Mouse (Mus musculus): ENCODE measurements at regions not wholly inside any gene's neighbourhood (a gene's known extent, or its start where the extent isn't known, plus 50 kb on each side); places are given as distances from the start of the nearest gene placed in this dataset.

GRCm38 (mm10) chr11:6785471-6785870, 52.0 kb downstream of the Gm11983 start:
- no peaks in the 10 kb centered on the region for H3K36me3 ChIP-seq (ENCODE audit: insufficient read depth)
- no peaks in the 10 kb centered on the region for H3K4me1 ChIP-seq (ENCODE audit: insufficient read depth)
- no peaks in the 10 kb centered on the region for H3K27me3 ChIP-seq (ENCODE audit: insufficient read depth, low read length)
- no peak overlapping the region for H3K4me2 ChIP-seq
- ATAC-seq (ENCODE audit: insufficient read depth) (no peak), DNase-seq (no peak)
- H3K9me3 ChIP-seq (ENCODE audit: low read depth, low read length), result no peaks in the 10 kb centered on the region
- WGBS, result 91% methylated on average over 1 of the region's 1 CpGs
- no peak overlapping the region for H3K9ac ChIP-seq
- no peak for TF ChIP-seq CTCF (IDR thresholded peaks at IDR 0.05; ENCODE audit: low read depth)
- no peak overlapping the region for H3K27ac ChIP-seq (ENCODE audit: low read depth)
- H3K4me3 ChIP-seq (ENCODE audit: low read depth, low read length), result no peak overlapping the region

DNA sequence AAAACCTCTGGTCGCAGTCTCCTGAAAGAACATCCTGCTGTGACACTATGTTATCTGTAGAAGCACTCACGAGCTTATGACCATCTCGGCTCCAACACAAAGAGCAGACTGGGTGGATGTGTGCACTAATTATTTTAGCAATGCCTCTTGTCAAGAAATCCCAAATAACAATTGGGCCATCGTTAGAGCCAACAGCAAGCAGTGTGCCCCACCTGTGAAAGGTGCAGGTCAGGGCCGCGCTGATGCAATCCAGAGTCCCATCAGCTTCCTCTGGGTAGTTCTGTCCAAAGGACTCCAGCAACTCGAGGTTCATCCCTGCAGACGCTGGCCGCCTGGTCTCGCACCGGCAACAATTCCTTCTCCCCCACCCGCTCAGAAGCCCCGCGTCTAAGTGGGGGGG, 54.6 kb downstream of the Gm11983 start:
- Histone ChIP-seq H3K4me1 (ENCODE audit: insufficient read depth) (no peaks in the 10 kb centered on the region), H3K4me3 (ENCODE audit: low read depth, low read length) (no peak overlapping the region), H3K27me3 (ENCODE audit: insufficient read depth, low read length) (no peaks in the 10 kb centered on the region), H3K36me3 (ENCODE audit: insufficient read depth) (no peaks in the 10 kb centered on the region), H3K9me3 (ENCODE audit: low read depth, low read length) (no peaks in the 10 kb centered on the region), H3K9ac (no peak overlapping the region), H3K4me2 (no peak overlapping the region), H3K27ac (ENCODE audit: low read depth) (no peak overlapping the region)
- no peak for ATAC-seq (ENCODE audit: insufficient read depth)
- DNase-seq, result no peak
- TF ChIP-seq CTCF (IDR thresholded peaks at IDR 0.05; ENCODE audit: low read depth), result no peak
- 90% methylated on average over 14 of the region's 14 CpGs for WGBS

DNA sequence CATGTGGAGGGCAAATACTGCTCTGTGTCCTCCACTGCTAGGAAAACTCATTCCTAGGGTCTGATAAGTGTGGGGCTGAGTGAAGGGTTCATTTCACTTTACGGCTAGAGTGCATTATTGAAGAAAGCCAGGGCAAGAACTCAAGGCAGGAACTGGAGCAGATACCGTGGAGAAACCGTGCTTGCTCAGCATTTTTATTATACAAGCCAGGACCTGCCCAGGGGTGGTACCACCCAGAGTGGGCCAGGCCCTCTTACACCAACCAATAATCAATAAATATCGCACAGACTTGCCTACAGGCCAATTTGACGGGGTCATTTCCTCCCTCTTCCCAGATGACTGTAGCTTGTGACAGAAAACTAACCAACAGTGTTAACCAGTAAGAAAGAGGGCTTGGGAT, 57.7 kb downstream of the Gm11983 start:
- Histone ChIP-seq H3K36me3 (ENCODE audit: insufficient read depth) (no peaks in the 10 kb centered on the region), H3K4me3 (ENCODE audit: low read depth, low read length) (no peak overlapping the region), H3K9me3 (ENCODE audit: low read depth, low read length) (no peaks in the 10 kb centered on the region), H3K4me1 (ENCODE audit: insufficient read depth) (no peaks in the 10 kb centered on the region), H3K9ac (no peak overlapping the region), H3K27ac (ENCODE audit: low read depth) (no peak overlapping the region), H3K4me2 (no peak overlapping the region), H3K27me3 (ENCODE audit: insufficient read depth, low read length) (no peaks in the 10 kb centered on the region)
- TF ChIP-seq CTCF (IDR thresholded peaks at IDR 0.05; ENCODE audit: low read depth), result no peak
- ATAC-seq (ENCODE audit: insufficient read depth) (no peak), DNase-seq (no peak)
- WGBS, result 59% methylated on average over 5 of the region's 5 CpGs

GRCm38 (mm10) chr11:6778596-6779360, 58.7 kb downstream of the Gm11983 start:
- no peak overlapping the region for H3K4me3 ChIP-seq (ENCODE audit: low read depth, low read length)
- H3K27me3 ChIP-seq (ENCODE audit: insufficient read depth, low read length), result no peaks in the 10 kb centered on the region
- 56% methylated on average over 10 of the region's 10 CpGs for WGBS
- no peak overlapping the region for H3K4me2 ChIP-seq
- DNase-seq (no peak), ATAC-seq (ENCODE audit: insufficient read depth) (no peak)
- H3K27ac ChIP-seq (ENCODE audit: low read depth), result no peak overlapping the region
- no peak overlapping the region for H3K9ac ChIP-seq
- no peaks in the 10 kb centered on the region for H3K4me1 ChIP-seq (ENCODE audit: insufficient read depth)
- H3K36me3 ChIP-seq (ENCODE audit: insufficient read depth), result no peaks in the 10 kb centered on the region
- H3K9me3 ChIP-seq (ENCODE audit: low read depth, low read length), result no peaks in the 10 kb centered on the region
- TF ChIP-seq CTCF (IDR thresholded peaks at IDR 0.05; ENCODE audit: low read depth), result no peak

DNA sequence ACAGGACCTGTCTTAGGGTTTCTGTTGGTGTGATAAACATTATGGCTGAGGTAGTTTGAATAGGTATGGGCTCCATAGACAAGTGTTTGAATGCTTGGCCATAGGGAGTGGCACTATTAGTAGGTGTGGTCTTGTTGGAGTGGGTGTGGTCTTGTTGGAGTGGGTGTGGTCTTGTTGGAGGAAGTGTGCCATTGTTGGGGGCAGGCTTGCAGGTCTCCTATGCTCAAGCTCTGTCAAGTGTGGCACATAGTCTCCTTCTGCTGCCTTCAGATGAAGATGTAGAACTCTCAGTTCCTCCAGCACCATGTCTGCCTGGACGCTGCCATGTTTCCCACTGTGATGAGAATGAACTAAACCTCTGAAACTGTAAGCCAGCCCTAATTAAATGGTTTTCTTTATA, 59.9 kb downstream of the Gm11983 start:
- H3K27me3 ChIP-seq (ENCODE audit: insufficient read depth, low read length), result no peaks in the 10 kb centered on the region
- H3K36me3 ChIP-seq (ENCODE audit: insufficient read depth), result no peaks in the 10 kb centered on the region
- no peak for TF ChIP-seq CTCF (IDR thresholded peaks at IDR 0.05; ENCODE audit: low read depth)
- ATAC-seq (ENCODE audit: insufficient read depth) (no peak), DNase-seq (no peak)
- no peak overlapping the region for H3K4me2 ChIP-seq
- WGBS, result 81% methylated on average over 1 of the region's 1 CpGs
- H3K9me3 ChIP-seq (ENCODE audit: low read depth, low read length), result no peaks in the 10 kb centered on the region
- H3K4me1 ChIP-seq (ENCODE audit: insufficient read depth), result no peaks in the 10 kb centered on the region; the same call in 1 of the 2 replicates
- no peak overlapping the region for H3K4me3 ChIP-seq (ENCODE audit: low read depth, low read length)
- no peak overlapping the region for H3K27ac ChIP-seq (ENCODE audit: low read depth)
- H3K9ac ChIP-seq, result no peak overlapping the region

- Histone ChIP-seq H3K4me1 (ENCODE audit: insufficient read depth) (no peaks in the 10 kb centered on the region; the same call in 1 of the 2 replicates), H3K4me2 (no peak overlapping the region), H3K9ac (no peak overlapping the region), H3K9me3 (ENCODE audit: low read depth, low read length) (no peaks in the 10 kb centered on the region), H3K36me3 (ENCODE audit: insufficient read depth) (no peaks in the 10 kb centered on the region), H3K27me3 (ENCODE audit: insufficient read depth, low read length) (no peaks in the 10 kb centered on the region), H3K27ac (ENCODE audit: low read depth) (no peak overlapping the region), H3K4me3 (ENCODE audit: low read depth, low read length) (no peak overlapping the region)
- WGBS, result 43% methylated on average over 4 of the region's 4 CpGs
- no peak for ATAC-seq (ENCODE audit: insufficient read depth)
- no peak for DNase-seq
- TF ChIP-seq CTCF (IDR thresholded peaks at IDR 0.05; ENCODE audit: low read depth), result no peak
Measured at GRCm38 (mm10) chr11:6774656-6775055, 62.8 kb downstream of the Gm11983 start.

DNA sequence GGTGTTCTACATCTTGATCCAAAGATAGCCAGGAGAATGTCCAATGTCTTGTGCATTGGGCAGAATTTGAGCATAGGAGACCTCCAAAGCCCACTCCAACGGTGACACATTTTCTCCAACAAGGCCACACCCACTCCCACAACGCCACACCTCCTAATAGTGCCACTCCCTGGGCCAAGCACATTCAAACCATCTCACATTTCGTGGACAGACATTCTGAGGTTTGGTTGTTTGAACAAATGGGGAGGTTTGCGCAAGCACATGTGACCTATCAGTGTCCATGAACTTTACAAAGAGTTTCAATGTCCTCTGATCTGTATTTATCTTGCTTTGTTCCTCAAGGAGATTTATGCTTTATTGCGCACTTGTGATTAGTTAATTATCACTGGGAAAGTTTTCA, 63.5 kb downstream of the Gm11983 start:
- H3K9me3 ChIP-seq (ENCODE audit: low read depth, low read length), result no peaks in the 10 kb centered on the region
- ATAC-seq (ENCODE audit: insufficient read depth), result no peak
- 70% methylated on average over 5 of the region's 5 CpGs for WGBS
- H3K4me2 ChIP-seq, result no peak overlapping the region
- DNase-seq, result no peak
- H3K9ac ChIP-seq, result no peak overlapping the region
- no peaks in the 10 kb centered on the region; the same call in 1 of the 2 replicates for H3K4me1 ChIP-seq (ENCODE audit: insufficient read depth)
- no peak overlapping the region for H3K4me3 ChIP-seq (ENCODE audit: low read depth, low read length)
- no peak overlapping the region for H3K27ac ChIP-seq (ENCODE audit: low read depth)
- H3K36me3 ChIP-seq (ENCODE audit: insufficient read depth), result no peaks in the 10 kb centered on the region
- H3K27me3 ChIP-seq (ENCODE audit: insufficient read depth, low read length), result no peaks in the 10 kb centered on the region
- no peak for TF ChIP-seq CTCF (IDR thresholded peaks at IDR 0.05; ENCODE audit: low read depth)
